Comparison of ENCODE assay signal across 23 mouse cellular contexts in genomic region chr7:121071276-121071675, GRCm38 (mm10). TPM values are rescaled to one million over a fixed set of nuclear protein-coding genes. Genes with fewer than 3 reads are reported as not detected.
"Had no signal": no experiment of that assay in that cellular context is flagged by ENCODE, and none has a peak within 500 bp of the region (broad histone marks: within the 10 kb centered on the region; RNA-seq: fewer than 3 reads in every experiment).

No protein-coding gene starts in this region.

- H3K4me1 ChIP-seq: hindbrain, embryonic 10.5 days; hindbrain, embryonic 12.5 days; intestine, embryonic 15.5 days had no signal

- H3K9ac ChIP-seq: heart, embryonic 13.5 days; heart, embryonic 15.5 days; hindbrain, embryonic 12.5 days; hindbrain, embryonic 14.5 days; intestine, embryonic 15.5 days had no signal

- H3K9me3 ChIP-seq: heart, embryonic 13.5 days; heart, embryonic 15.5 days; hindbrain, embryonic 10.5 days; hindbrain, embryonic 12.5 days; intestine, embryonic 15.5 days had no signal

- H3K4me2 ChIP-seq: heart, embryonic 11.5 days; heart, embryonic 13.5 days; heart, embryonic 15.5 days; hindbrain, embryonic 12.5 days; hindbrain, embryonic 14.5 days; intestine, embryonic 15.5 days had no signal

- H3K27me3 ChIP-seq: heart, embryonic 15.5 days; hindbrain, embryonic 12.5 days; intestine, embryonic 15.5 days had no signal

- H3K27ac ChIP-seq: heart, embryonic 13.5 days; heart, embryonic 15.5 days; hindbrain, embryonic 10.5 days; hindbrain, embryonic 12.5 days; hindbrain, embryonic 14.5 days; intestine, embryonic 15.5 days; layer of hippocampus, adult 2 months; left cerebral cortex, adult 2 months had no signal

- DNase-seq: gastrocnemius, adult 2 months; gastrocnemius, postnatal 10 days; gastrocnemius, postnatal 25 days; heart, adult 2 months; heart, postnatal 14 days; heart, postnatal 4 days; kidney, adult 18-20 months; kidney, adult 8-10 months; kidney, postnatal 10 days; kidney, postnatal 25 days; kidney, postnatal 4 days had no signal

- H3K4me3 ChIP-seq: gastrocnemius, adult 2 months; heart, adult 2 months; heart, embryonic 13.5 days; heart, embryonic 15.5 days; hindbrain, embryonic 10.5 days; hindbrain, embryonic 12.5 days; intestine, embryonic 15.5 days; layer of hippocampus, adult 2 months; left cerebral cortex, adult 2 months had no signal

- ATAC-seq: inflammation-experienced regulatory T-cells, adult 6 months; intestine, embryonic 15.5 days; intestine, postnatal 0 days had no signal

RNA-seq across cellular contexts. Expression of gene Otoa, which starts 10.2 kb away (rescaled TPM):
- polyA plus RNA-seq: heart, embryonic 11.5 days; inflammation-experienced regulatory T-cells, adult 6 months; kidney, embryonic 14.5 days had no signal
